Mouse (Mus musculus) heart, adult 18-20 months (tissue): ENCODE measurements at regions not wholly inside any gene's neighbourhood (a gene's known extent, or its start where the extent isn't known, plus 50 kb on each side); places are given as distances from the start of the nearest gene placed in this dataset.

Experiments used
- DNase-seq, 2 experiments: peaks; one replicate each; pipeline ENCODE4 v3.0.0; 2021 to 2022; ENCODE audit warnings: mixed read lengths in 1 of 2

GRCm38 (mm10) chr1:146106882-146107281 lies 387.7 kb upstream of the Brinp3 start:
- peak in 1 of 2 experiments; percentile 2 for DNase-seq
